Mouse (Mus musculus) leukemia stem cell, adult 10-12 weeks (primary cell): ENCODE measurements around the gene Mrpl32. TPM values are rescaled to one million over a fixed set of nuclear protein-coding genes. Genes with fewer than 3 reads are reported as not detected.

ENCODE experiments used
- polyA plus RNA-seq: library from polyadenylated mRNA; stranded (reverse); fragments of >175 nt; gene quantifications from 2 replicates; pipeline ENCODE4 v1.2.3, GENCODE M21; 2012; ENCODE audit warnings: low replicate concordance

The Mrpl32 gene
- polyA plus RNA-seq: 0.65 and 39.2 TPM in 2 replicates

GRCm38 (mm10) chr13:14612926-14613529 is at the start of gene Mrpl32, which contains the start of gene Psma2:
Mrpl32 (minus strand) TSS chr13:14613165.
Psma2 (plus strand) TSS chr13:14613240.

DNA sequence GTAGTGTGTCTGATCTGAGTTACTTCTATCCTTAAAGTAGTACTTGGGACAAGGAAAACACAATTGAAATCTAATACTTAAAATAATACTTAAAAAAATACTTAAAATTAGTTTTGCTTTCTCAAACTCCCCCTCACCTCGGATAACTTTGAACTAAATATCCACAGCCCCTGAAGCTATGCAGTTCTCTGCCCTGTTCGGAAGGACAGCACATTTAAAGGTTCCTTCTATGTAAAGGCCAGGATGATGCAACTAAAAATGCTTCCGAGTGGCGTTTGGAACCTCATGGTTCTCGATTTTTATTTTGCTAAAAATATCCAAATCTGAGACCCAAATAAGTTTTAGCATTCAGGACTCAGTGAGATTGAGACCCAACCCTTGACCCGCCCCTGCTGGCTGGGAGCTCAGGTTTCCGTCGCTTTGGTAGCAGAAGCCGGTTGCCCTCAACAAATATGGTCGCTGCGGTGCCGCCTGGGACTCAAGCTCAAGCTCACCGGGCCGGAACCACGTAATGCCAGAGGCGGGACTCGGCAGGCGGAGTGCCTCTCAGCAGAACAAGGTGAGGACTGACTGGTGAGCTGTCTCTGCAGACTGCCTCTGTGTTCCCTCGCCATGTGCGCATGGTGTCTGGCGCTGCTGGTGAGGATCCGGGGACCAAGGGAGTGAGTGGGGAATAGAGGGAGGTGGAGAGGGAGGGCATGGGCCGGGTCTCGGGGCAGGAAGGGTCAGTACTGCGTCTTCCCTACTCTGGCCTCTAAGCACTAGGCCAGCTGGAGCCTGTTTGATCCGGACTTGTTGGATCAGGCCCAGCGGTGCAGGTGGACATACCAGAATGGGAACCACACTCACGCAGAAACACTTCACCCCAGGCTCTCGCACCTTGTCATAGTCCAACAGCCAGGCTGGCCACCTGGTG is 17.0 kb upstream of the Mrpl32 start, which contains the start of gene AW209491:
TSS of gene AW209491 (plus strand) at position 429 of the 916 bp plus-strand sequence.

Other genes with a start within 250 kb of the Mrpl32 start
- gene Hecw1, start 89.9 kb downstream of the Mrpl32 start, polyA plus RNA-seq: not detected in 2 replicates
- 1.8 and 3.0 TPM in 2 replicates for gene Psma2, start 75 bp upstream of the Mrpl32 start, polyA plus RNA-seq
- 0.19 and 0.60 TPM in 2 replicates for gene AW209491, start 17.0 kb upstream of the Mrpl32 start, polyA plus RNA-seq